Mouse (Mus musculus): ENCODE measurements around the gene Tnrc18.
A peak's percentile ranks its signal among the peaks of the same experiment; 100 is the strongest.

Gene Tnrc18

GRCm38 (mm10) chr5:142822286-142823095, 5.0 kb upstream of the Tnrc18 start:
- peak; percentile 94 for DNase-seq (ENCODE audit: low read depth)

DNA sequence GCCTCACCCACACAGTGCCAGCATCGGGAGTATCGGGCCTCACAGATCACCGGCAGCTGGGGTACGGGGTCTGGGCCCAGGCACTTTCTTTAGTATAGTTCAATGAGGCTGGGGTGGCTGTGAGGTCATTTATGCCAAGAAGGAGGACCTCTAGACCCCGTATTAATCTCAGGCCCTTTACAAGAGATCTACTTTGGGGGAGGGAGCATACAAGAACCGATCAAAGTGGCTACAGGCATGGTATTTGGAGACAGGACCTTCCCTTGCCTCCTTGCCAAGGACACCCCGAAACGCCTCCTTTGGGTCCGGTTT, 4.5 kb upstream of the Tnrc18 start:
- no peak for DNase-seq (ENCODE audit: low read depth)

DNA sequence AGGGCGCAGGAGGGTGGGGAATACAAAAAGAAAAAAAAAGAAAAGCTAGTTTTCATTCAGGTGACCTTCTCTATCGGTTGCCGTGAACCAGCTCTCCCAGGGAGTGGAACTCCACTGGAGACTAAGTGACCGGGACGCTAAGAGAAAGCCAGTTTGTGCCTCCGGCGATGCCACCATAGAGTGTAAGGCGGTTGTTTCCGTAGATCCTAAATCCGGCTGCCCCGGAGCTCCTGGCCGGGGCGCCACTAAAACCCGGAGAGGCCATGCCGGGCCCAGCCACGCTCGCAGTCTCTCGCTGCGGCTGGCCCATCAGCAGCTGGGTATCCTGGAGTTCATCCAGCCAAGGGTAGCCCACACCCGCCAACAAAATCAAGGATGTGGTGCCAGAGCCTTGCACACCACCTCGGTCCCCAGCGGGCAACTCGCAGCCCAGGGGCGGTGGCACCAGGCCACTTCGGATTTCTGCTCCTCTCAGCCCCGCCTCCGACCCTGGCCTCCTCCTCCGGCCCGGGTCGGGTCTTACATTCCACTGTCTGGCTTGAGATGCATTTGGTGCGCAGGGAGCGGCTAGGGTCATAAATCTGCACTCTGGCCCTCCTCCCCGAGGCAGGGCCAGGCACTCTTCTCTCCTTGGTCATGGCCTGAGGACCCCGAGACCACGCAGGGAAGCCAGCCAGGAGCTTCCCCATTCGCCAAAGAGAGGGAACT, 4.0 kb upstream of the Tnrc18 start:
- peak; percentile 96 for DNase-seq (ENCODE audit: low read depth)

- peak; percentile 88 for DNase-seq (ENCODE audit: low read depth)
These were observed 3.1 kb upstream of the Tnrc18 start for GRCm38 (mm10) chr5:142820276-142821265.

DNA sequence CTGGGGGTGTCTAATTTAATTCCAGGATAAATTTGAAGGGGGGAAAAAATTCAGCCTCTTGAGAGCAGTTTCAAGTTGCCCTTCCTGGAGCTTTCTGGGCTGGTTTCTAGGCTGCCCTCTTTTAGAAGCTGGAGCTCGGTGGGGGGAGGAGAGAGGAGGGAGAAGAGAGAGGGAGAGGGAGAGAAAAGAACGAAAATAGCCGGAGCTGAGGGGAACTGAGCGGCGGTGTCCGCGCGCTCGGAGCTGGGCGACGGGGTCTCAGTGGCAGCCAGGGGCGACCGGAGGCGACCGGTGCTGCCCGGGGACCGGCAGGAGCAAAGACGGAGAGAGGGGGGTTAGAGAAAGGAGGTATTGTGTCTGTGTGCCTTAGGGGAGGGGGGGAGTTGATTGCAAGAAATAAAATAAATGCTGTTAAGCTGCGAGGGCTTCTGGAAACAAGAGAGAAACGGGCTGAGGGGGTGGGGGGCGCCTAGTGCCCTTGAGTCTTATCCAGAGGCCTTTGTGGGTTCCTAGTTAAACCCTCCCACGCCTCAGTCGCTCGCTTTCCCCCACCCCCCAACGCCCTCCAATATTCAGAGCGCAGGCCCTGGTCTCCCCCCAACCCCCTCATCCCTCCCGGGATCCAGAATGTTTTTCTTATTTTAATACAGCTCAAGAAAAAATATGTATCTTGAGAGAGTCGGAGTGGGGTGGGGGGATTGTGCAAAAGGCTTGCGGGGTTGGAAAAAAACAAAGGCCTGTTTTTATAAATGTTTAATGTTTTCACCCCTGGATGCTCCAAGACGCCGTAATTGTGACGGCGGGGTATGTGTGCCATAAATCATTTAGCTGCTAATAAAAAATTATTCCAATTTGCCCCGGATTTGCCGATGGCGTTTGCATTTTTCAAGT, 2.2 kb upstream of the Tnrc18 start:
- DNase-seq (ENCODE audit: low read depth): peak; percentile 89

DNA sequence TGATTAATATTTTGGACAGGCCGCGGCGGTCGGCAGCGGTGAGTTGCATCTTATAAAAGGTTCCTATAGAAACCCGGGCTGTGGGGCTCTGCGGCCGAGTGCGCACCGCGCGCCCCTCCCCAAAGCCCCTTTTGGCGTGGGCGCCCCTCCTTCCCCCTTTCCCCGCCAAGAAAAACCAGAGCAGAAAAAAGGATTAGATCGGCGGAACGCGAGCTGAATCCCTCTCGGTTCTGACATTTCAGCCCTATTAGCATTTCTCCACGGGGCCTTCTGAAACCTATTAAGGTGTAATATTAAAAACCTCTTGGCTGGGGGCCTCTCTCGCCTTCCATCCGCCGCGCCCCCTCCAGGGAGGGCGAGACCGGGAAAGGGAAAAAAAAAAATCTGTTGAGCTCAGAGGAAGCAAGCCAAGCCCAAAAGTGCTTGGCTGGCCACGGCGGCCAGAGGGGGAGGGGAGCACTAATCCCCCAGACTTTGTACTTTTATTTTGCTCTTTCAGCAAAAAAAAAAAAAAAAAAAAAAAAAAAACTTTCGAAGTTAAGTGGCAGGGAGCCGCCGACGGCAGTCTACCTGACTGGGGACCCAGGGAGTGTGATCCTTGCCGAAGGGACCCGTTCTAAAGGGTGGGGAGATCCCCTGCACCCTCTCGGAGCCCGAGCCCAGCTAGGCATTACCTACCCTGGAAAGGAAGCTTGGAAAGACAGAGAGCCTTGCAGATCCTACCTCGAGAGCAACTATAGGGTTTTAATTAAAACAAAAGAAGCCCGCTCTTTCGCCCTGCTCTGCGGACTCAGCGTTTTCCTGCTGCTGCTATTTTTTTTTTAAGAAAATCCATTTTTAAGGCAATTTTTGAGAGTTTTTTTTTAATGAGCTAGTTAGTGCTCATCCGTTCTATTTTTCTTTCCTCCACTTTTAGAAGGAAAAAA, 1.2 kb upstream of the Tnrc18 start:
- peak; percentile 95 for DNase-seq (ENCODE audit: low read depth)

DNA sequence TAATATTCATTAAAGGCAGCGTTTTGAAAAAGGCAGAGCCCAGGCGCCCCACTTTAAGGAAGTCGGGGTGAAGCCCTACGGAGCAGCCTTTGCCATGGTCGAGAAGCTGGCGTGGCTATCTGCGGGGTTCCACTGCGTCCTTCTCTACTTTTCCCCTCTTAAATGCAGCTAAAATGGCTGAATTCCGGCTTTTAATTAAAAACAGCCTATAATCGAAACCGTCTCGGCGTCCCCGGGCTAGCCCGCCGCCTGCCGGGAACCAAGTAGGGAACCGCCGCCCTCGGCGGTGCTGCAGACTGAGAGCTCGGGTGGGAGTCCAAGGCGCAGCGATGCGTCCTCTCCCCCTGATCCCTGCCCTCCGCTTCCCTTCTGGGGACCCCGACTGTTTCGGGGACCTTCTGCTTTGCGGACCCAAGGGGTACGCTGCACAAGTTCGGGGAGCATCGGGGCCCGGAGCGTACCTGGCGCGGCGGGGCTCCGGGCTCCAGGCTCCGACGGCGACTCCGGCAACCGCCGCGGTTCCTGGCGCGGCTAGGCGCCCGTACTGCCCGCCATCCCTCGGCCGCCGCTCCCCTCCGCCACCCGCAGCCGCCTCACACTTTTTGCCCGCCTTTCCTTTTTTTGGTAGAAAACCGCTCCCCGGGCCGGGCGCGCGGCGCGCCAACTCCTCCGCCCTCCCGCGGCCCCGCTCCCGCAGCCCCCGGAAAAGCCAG, 495 bp downstream of the Tnrc18 start:
- peak; percentile 75 for DNase-seq (ENCODE audit: low read depth)

DNA sequence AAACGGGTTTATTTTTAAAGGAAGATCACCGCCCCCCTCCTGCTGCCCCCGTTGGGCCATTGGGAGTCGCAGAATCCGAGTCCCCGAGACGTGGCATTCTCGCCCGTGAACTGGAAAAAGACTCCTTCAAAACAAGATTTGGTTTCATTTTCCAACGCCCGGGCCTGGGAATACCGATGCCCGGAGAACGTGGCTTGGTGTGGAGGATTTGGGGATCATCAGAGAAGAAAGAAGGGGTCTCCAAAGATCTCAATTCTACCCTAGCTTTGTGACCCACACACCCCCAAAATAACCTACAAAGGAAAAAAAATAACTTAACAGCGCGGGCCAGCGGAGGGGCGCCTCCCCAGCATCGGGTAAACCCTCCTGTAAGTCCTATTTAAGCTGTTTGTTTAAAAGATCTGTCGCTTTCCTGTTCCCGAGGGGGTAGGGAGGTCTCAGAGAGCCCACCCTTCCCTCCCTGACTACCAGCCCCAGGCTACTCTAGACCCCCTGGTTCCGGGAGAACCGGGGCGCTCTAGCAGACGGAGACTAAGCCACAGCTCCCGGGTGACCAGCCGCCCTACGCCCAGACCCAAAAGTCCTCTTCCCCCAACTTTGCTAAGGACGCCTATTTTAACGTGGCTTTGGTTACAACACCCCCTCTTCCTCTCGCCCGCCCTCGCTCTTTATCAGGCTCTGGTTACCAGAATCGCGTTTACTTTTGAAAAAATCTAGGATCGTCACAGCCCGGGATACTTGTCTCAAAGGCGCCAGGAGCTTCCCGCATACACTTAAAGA, 1.2 kb downstream of the Tnrc18 start:
- peak; percentile 65 for DNase-seq (ENCODE audit: low read depth)

DNA sequence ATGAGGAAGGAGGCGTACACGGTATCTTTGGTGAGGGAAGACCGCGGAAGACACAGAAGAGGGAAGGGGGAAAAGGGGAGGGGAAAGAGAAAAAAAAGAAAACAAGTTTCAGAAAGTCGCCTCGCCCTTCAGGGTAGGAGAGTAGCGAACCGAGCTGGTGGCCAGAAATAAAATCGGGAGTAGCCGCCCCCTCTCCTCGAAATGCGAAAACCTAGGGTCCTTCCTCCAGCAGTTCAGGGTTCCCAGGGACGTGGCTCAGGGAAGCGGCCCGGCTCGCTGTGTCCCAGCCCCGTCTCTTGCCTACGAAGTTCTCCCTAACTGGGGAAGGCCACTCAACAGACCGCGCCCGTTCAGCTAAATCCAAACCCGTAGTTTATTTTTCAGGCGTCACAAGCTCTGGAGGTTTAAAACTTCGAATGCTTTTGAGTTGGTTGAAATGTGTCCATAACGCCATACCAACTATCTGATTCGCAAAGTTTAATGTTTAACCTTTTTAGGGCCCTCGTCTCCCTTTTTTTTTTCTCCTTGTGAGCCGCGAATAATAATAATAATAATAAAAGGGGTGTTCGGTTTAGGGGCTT, 2.0 kb downstream of the Tnrc18 start:
- peak; percentile 46 for DNase-seq (ENCODE audit: low read depth)

GRCm38 (mm10) chr5:142814711-142815420, 2.6 kb downstream of the Tnrc18 start:
- DNase-seq (ENCODE audit: low read depth): peak; percentile 46

- peak; percentile 53 for DNase-seq (ENCODE audit: low read depth)
These were observed 3.3 kb downstream of the Tnrc18 start for GRCm38 (mm10) chr5:142814161-142814651.

GRCm38 (mm10) chr5:142813722-142814111, 3.7 kb downstream of the Tnrc18 start:
- DNase-seq (ENCODE audit: low read depth): peak; percentile 60

DNA sequence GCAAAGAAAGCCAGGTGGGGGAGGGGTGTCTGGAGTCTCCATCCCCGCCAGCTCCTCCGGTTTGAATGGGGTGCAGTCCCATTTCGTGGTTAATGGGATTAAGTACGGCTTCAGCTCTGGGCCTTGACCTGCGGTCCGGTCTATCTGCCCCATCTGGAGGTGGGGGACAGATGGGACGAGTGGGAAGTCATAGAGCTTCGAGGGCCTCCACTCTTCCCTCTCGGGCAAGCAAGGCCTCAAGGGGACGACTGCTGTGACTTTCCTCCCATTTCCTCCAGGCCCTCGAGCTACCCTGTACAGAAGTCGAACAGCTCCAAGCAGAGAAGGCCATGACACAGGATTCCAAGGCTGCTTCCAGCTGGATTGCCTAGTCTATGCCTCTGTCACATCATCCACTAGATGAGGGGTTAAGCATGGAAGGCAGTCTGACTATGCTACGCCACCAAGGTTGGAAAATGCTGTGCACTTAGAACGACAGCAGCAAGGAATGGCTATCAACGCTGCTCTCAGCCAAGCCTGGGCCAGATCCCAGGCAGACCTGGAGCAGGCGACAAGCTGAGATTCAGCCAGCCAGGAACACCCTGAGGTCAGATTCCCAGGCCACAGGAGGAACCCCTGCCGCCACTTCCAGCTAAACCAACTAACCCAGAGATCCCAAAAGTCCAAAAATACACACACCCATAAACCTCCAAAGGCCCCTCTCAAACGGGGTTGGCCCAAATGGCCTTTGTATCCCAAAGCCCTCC, 4.3 kb downstream of the Tnrc18 start:
- DNase-seq (ENCODE audit: low read depth): peak; percentile 65

DNA sequence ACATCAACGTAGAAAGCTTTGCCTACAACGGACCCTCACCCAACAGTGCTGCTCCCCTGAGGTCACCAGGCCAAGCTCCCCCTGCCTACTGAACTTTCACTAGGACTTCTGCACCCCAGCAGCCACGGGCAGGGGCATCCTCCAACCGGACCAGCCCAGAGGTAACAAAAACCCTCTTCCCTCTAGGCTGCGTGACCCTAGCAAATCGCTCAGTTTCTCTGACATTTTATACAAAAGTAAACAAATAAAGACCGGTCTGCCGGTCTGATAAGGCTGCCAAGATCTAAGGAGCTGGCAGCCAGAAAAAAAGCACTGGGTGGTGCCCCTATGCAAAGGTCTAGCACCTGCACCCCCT, 4.9 kb downstream of the Tnrc18 start:
- DNase-seq (ENCODE audit: low read depth): no peak

- peak; percentile 43 for DNase-seq (ENCODE audit: low read depth)
These were observed 5.5 kb downstream of the Tnrc18 start for GRCm38 (mm10) chr5:142811870-142812443.
